Mouse (Mus musculus): ENCODE data around the gene Fam168a. TPM values are rescaled to one million over a fixed set of nuclear protein-coding genes. Genes with fewer than 3 reads are reported as not detected.

The Fam168a gene
- polyA plus RNA-seq, 1 experiment from 2014 or later, result 29.7 TPM

DNA sequence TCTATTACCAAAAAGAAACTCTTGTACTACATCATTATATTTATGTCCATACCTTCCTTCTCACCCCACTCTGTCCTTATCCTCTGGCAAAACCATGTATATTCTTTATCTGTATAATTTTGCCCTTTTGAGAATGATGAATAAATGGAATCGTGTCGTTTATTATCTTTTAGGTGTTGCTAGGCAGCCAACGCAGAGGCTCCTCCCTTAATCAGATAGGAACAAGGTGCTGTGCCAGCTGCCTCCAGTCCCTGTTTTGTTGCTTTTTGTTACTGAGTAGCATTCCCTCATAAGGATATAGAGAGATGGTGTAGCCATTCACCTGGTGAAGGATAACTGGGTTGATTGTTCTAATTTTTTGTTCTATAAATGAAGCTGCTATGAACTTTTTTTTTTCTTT lies 29.7 kb downstream of the Fam168a start:
- Histone ChIP-seq H3K9ac (ENCODE audit: low read depth, low read length) (no peak overlapping the region), H3K27ac (no peak overlapping the region), H3K4me1 (replicated peaks; ENCODE audit: insufficient read depth, low read length) (0 out of 2 replicates have a peak, but pooled peaks cover 6% of the 10 kb centered on the region), H3K36me3 (ENCODE audit: insufficient read depth, low read length) (no peaks in the 10 kb centered on the region), H3K27me3 (ENCODE audit: insufficient read depth, low read length) (no peaks in the 10 kb centered on the region), H3K9me3 (replicated peaks; ENCODE audit: low read length) (no peaks in the 10 kb centered on the region), H3K4me3 (replicated peaks; ENCODE audit: low read depth, low read length) (no peak overlapping the region), H3K4me2 (ENCODE audit: low read length) (no peak overlapping the region)
- no peak for TF ChIP-seq CTCF (IDR thresholded peaks at IDR 0.05; ENCODE audit: low read depth)
- DNase-seq (ENCODE audit: low spot score) (no peak), ATAC-seq (replicated peaks; ENCODE audit: low FRiP score, low read depth) (no peak)
- 83% methylated on average over 3 of the region's 3 CpGs for WGBS

DNA sequence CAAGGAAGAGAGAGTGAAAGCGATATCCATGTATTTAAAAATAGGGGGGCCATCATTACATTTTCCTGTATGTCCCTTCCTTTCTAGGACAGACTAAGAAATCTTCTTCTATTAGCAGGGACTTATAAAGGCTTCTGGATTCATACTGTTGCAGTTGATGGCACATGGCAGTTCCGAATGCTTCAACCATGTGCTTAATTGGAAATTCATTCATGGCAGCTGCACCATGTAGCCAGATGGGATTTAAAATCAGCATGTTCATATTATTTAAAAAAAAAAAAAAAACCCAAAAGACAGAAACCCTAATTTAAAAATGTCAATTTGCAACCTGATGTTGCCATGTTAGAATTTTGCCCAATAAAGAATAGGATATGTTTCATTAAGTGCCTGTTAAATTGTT lies 37.9 kb downstream of the Fam168a start:
- no peak for TF ChIP-seq CTCF (IDR thresholded peaks at IDR 0.05; ENCODE audit: low read depth)
- no peaks in the 10 kb centered on the region for H3K27me3 ChIP-seq (ENCODE audit: insufficient read depth, low read length)
- DNase-seq (ENCODE audit: low spot score) (no peak), ATAC-seq (replicated peaks; ENCODE audit: low FRiP score, low read depth) (no peak)
- H3K27ac ChIP-seq, result no peak overlapping the region
- H3K9ac ChIP-seq (ENCODE audit: low read depth, low read length), result no peak overlapping the region
- WGBS, result 94% methylated on average over 2 of the region's 2 CpGs
- H3K4me1 ChIP-seq (replicated peaks; ENCODE audit: insufficient read depth, low read length), result no peaks in the 10 kb centered on the region
- no peaks in the 10 kb centered on the region for H3K36me3 ChIP-seq (ENCODE audit: insufficient read depth, low read length)
- no peak overlapping the region for H3K4me2 ChIP-seq (ENCODE audit: low read length)
- H3K4me3 ChIP-seq (replicated peaks; ENCODE audit: low read depth, low read length), result no peak overlapping the region
- H3K9me3 ChIP-seq (replicated peaks; ENCODE audit: low read length), result no peaks in the 10 kb centered on the region

DNA sequence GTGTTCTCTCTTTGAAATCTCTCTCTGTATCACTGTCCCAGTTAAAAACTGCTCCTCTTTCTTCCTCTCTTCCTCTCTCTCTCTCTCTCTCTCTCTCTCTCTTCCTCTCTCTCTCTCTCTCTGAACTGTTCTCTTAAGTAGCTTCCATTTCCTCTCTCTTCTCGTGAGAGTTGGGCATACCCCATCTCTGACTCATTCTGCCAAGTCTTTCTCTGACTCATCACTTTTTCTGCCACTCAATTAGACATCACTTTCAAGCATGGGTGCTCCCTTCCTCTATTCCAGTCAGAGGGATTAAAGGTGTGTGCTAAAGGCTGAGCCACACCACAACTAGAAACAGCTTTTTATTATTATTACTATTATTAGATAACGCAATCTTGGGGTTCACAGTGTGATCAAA lies 43.7 kb downstream of the Fam168a start:
- Histone ChIP-seq H3K27me3 (ENCODE audit: insufficient read depth, low read length) (no peaks in the 10 kb centered on the region), H3K4me2 (ENCODE audit: low read length) (no peak overlapping the region), H3K36me3 (ENCODE audit: insufficient read depth, low read length) (no peaks in the 10 kb centered on the region), H3K4me3 (replicated peaks; ENCODE audit: low read depth, low read length) (no peak overlapping the region), H3K27ac (no peak overlapping the region), H3K9me3 (replicated peaks; ENCODE audit: low read length) (no peaks in the 10 kb centered on the region), H3K9ac (ENCODE audit: low read depth, low read length) (no peak overlapping the region), H3K4me1 (replicated peaks; ENCODE audit: insufficient read depth, low read length) (no peaks in the 10 kb centered on the region)
- TF ChIP-seq CTCF (IDR thresholded peaks at IDR 0.05; ENCODE audit: low read depth), result no peak
- ATAC-seq (replicated peaks; ENCODE audit: low FRiP score, low read depth) (no peak), DNase-seq (ENCODE audit: low spot score) (no peak)
- WGBS, result 63% methylated on average over 2 of the region's 2 CpGs

DNA sequence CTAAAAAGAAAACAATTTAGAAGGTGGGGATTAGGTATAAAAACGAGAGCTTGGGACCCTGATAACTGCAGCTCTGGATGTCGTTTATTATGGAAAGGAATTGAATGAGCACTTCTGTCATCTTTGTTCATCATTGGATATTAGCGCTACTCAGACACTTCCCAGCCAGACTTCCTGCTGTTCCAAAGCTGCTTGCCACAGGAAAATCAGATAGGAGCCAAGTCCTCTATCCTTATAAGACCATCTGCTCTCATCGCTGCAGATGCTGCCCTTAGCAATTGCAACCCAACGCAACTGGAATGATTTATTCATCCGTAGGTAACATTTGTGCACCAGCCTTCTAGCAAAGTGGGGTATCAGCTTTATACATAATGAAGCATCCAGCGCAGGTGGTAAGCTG lies 52.3 kb downstream of the Fam168a start:
- H3K27me3 ChIP-seq (ENCODE audit: insufficient read depth, low read length), result no peaks in the 10 kb centered on the region
- 84% methylated on average over 7 of the region's 7 CpGs for WGBS
- H3K36me3 ChIP-seq (ENCODE audit: insufficient read depth, low read length), result no peaks in the 10 kb centered on the region
- ATAC-seq (replicated peaks; ENCODE audit: low FRiP score, low read depth) (no peak), DNase-seq (ENCODE audit: low spot score) (no peak)
- no peak overlapping the region for H3K4me2 ChIP-seq (ENCODE audit: low read length)
- no peaks in the 10 kb centered on the region for H3K9me3 ChIP-seq (replicated peaks; ENCODE audit: low read length)
- no peak overlapping the region for H3K9ac ChIP-seq (ENCODE audit: low read depth, low read length)
- H3K4me1 ChIP-seq (replicated peaks; ENCODE audit: insufficient read depth, low read length), result no peaks in the 10 kb centered on the region
- H3K4me3 ChIP-seq (replicated peaks; ENCODE audit: low read depth, low read length), result no peak overlapping the region
- H3K27ac ChIP-seq, result no peak overlapping the region
- no peak for TF ChIP-seq CTCF (IDR thresholded peaks at IDR 0.05; ENCODE audit: low read depth)

DNA sequence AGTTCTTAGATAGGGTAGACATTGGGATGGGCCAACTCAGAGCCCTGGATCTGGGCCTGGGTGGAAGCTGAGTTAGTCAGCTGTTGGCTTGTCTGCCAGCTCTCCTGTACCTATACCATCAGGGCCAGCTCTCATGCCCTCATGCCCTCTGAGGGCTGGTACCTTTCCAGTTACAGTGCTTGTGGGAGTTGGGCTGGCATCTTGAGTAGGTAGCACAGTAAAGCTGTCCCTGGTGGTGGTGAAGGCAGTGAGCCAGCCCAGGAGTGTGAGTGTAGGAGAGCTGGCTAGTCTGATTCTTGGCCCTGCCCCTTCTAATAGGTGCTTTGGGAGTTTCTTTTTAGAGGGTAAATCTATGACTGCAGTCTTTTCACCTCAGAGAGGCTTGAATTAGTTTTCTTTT lies 56.3 kb downstream of the Fam168a start:
- no peak for ATAC-seq (replicated peaks; ENCODE audit: low FRiP score, low read depth)
- no peaks in the 10 kb centered on the region for H3K9me3 ChIP-seq (replicated peaks; ENCODE audit: low read length)
- H3K4me3 ChIP-seq (replicated peaks; ENCODE audit: low read depth, low read length), result no peak overlapping the region
- no peaks in the 10 kb centered on the region for H3K4me1 ChIP-seq (replicated peaks; ENCODE audit: insufficient read depth, low read length)
- no peak overlapping the region for H3K27ac ChIP-seq
- TF ChIP-seq CTCF (IDR thresholded peaks at IDR 0.05; ENCODE audit: low read depth), result no peak
- H3K27me3 ChIP-seq (ENCODE audit: insufficient read depth, low read length), result no peaks in the 10 kb centered on the region
- no peaks in the 10 kb centered on the region for H3K36me3 ChIP-seq (ENCODE audit: insufficient read depth, low read length)
- no peak for DNase-seq (ENCODE audit: low spot score)
- no peak overlapping the region for H3K9ac ChIP-seq (ENCODE audit: low read depth, low read length)
- H3K4me2 ChIP-seq (ENCODE audit: low read length), result no peak overlapping the region

DNA sequence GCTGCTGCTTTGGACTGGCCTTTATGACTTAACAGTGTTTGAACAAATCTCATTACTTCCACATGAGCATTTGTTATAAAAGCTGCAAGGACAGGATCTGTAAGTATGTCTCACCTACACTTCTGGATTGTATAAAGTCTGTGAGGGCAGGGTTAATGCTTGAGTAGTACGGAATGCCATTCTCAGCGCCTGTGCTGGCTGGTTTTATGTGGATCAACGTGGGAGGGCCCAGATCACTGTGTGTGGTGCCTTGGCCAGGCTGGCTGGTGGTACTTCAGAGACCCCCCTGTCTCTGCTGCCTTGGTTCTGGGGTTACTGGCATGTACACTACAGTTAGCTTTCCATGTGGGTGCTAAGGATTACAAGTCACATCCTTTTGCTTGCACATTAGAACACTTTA lies 61.1 kb downstream of the Fam168a start:
- TF ChIP-seq CTCF (IDR thresholded peaks at IDR 0.05; ENCODE audit: low read depth), result no peak
- Histone ChIP-seq H3K27ac (no peak overlapping the region), H3K9me3 (replicated peaks; ENCODE audit: low read length) (no peaks in the 10 kb centered on the region), H3K36me3 (ENCODE audit: insufficient read depth, low read length) (0 out of 2 replicates have a peak, but pooled peaks cover 2% of the 10 kb centered on the region), H3K4me2 (ENCODE audit: low read length) (no peak overlapping the region), H3K4me3 (replicated peaks; ENCODE audit: low read depth, low read length) (no peak overlapping the region), H3K27me3 (ENCODE audit: insufficient read depth, low read length) (no peaks in the 10 kb centered on the region), H3K4me1 (replicated peaks; ENCODE audit: insufficient read depth, low read length) (no peaks in the 10 kb centered on the region), H3K9ac (ENCODE audit: low read depth, low read length) (no peak overlapping the region)
- WGBS, result 28% methylated on average over 3 of the region's 3 CpGs
- ATAC-seq (replicated peaks; ENCODE audit: low FRiP score, low read depth), result no peak
- DNase-seq (ENCODE audit: low spot score), result no peak

DNA sequence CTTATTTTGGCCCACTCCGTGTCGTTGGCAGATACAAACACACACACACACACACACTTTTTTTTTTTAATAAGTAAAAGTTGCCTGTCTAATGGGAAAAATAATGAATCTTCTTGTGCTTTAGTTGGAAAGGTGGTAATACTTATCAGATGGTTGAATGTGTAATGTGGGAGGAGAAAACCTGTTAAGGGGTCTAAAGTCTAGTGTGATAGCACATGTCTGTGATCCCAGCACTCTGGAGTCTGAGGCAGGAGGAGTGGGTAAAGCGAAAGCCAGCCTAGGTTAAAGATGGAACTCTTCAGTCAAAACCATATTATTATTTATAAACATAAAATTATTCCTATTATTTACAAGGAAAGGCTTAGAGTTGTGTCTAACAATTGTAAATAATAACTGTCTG lies 61.6 kb downstream of the Fam168a start:
- Histone ChIP-seq H3K9ac (ENCODE audit: low read depth, low read length) (no peak overlapping the region), H3K27me3 (ENCODE audit: insufficient read depth, low read length) (no peaks in the 10 kb centered on the region), H3K27ac (no peak overlapping the region), H3K4me3 (replicated peaks; ENCODE audit: low read depth, low read length) (no peak overlapping the region), H3K4me1 (replicated peaks; ENCODE audit: insufficient read depth, low read length) (no peaks in the 10 kb centered on the region), H3K4me2 (ENCODE audit: low read length) (no peak overlapping the region), H3K9me3 (replicated peaks; ENCODE audit: low read length) (no peaks in the 10 kb centered on the region), H3K36me3 (ENCODE audit: insufficient read depth, low read length) (0 out of 2 replicates have a peak, but pooled peaks cover 2% of the 10 kb centered on the region)
- TF ChIP-seq CTCF (IDR thresholded peaks at IDR 0.05; ENCODE audit: low read depth), result no peak
- DNase-seq (ENCODE audit: low spot score) (no peak), ATAC-seq (replicated peaks; ENCODE audit: low FRiP score, low read depth) (no peak)
- WGBS, result 92% methylated on average over 3 of the region's 3 CpGs

Data from kidney, postnatal 0 days (tissue).